Mouse (Mus musculus): Measurements from ENCODE around the gene Cdc42ep4.

- TF ChIP-seq CTCF (IDR thresholded peaks at IDR 0.05; ENCODE audit: extremely low read depth, insufficient read depth, insufficient read length, insufficient replicate concordance) (no peak), POLR2A (IDR thresholded peaks at IDR 0.05; ENCODE audit: low read depth, low read length) (no peak)
These were observed 16.7 kb upstream of the Cdc42ep4 start for GRCm38 (mm10) chr11:113768356-113768755.

All from spleen, adult 2 months (tissue).